Mouse (Mus musculus): ENCODE results near the gene Os9.
"Not testable (repeated sequence)": the region's sequence is repeated elsewhere in the genome, so short reads cannot be mapped to it uniquely, and the experiment has no call there.

Os9 gene

GRCm38 (mm10) chr10:127121066-127121477 is at the start of gene Os9:
Os9 (minus strand) TSS chr10:127121131.
- peak; percentile 97 for DNase-seq (ENCODE audit: low read depth)

GRCm38 (mm10) chr10:127170002-127170401 is 49.1 kb upstream of the Os9 start:
- peak; percentile 56 for DNase-seq (ENCODE audit: low read depth)

GRCm38 (mm10) chr10:127167614-127168192 is 46.8 kb upstream of the Os9 start:
- no peak for DNase-seq (ENCODE audit: low read depth)

GRCm38 (mm10) chr10:127166771-127167613 is 46.1 kb upstream of the Os9 start:
- peak; percentile 49 for DNase-seq (ENCODE audit: low read depth)

- peak; percentile 80 for DNase-seq (ENCODE audit: low read depth)
Measured at GRCm38 (mm10) chr10:127166404-127166715, 45.4 kb upstream of the Os9 start.

- peak; percentile 90 for DNase-seq (ENCODE audit: low read depth)
Measured at GRCm38 (mm10) chr10:127165654-127166403, 44.9 kb upstream of the Os9 start.

- DNase-seq (ENCODE audit: low read depth), result no peak
Measured at GRCm38 (mm10) chr10:127165354-127165653, 44.4 kb upstream of the Os9 start.

GRCm38 (mm10) chr10:127164631-127165353 is 43.9 kb upstream of the Os9 start, which contains the start of gene B4galnt1:
B4galnt1 (plus strand) TSS chr10:127165225.
- peak; percentile 94 for DNase-seq (ENCODE audit: low read depth)

GRCm38 (mm10) chr10:127164190-127164589 is 43.3 kb upstream of the Os9 start:
- no peak for DNase-seq (ENCODE audit: low read depth)

GRCm38 (mm10) chr10:127162771-127163261 is 41.9 kb upstream of the Os9 start:
- DNase-seq (ENCODE audit: low read depth), result peak; percentile 95

GRCm38 (mm10) chr10:127160728-127161127 is 39.8 kb upstream of the Os9 start:
- no peak for DNase-seq (ENCODE audit: low read depth)

GRCm38 (mm10) chr10:127160081-127160480 is 39.1 kb upstream of the Os9 start:
- DNase-seq (ENCODE audit: low read depth), result no peak

- no peak for DNase-seq (ENCODE audit: low read depth)
Measured at GRCm38 (mm10) chr10:127158471-127158870, 37.5 kb upstream of the Os9 start.

- DNase-seq (ENCODE audit: low read depth), result no peak
Measured at GRCm38 (mm10) chr10:127156511-127156910, 35.6 kb upstream of the Os9 start.

- DNase-seq (ENCODE audit: low read depth), result no peak
Measured at GRCm38 (mm10) chr10:127156089-127156488, 35.2 kb upstream of the Os9 start.

- DNase-seq (ENCODE audit: low read depth), result no peak
Measured at GRCm38 (mm10) chr10:127154652-127155051, 33.7 kb upstream of the Os9 start.

- DNase-seq (ENCODE audit: low read depth), result no peak
Measured at GRCm38 (mm10) chr10:127154241-127154640, 33.3 kb upstream of the Os9 start.

- no peak for DNase-seq (ENCODE audit: low read depth)
Measured at GRCm38 (mm10) chr10:127153323-127153722, 32.4 kb upstream of the Os9 start.

GRCm38 (mm10) chr10:127152556-127152955 is 31.6 kb upstream of the Os9 start:
- DNase-seq (ENCODE audit: low read depth), result not testable (repeated sequence)

GRCm38 (mm10) chr10:127151233-127151632 is 30.3 kb upstream of the Os9 start:
- DNase-seq (ENCODE audit: low read depth), result not testable (repeated sequence)

- peak; percentile 51 for DNase-seq (ENCODE audit: low read depth)
Measured at GRCm38 (mm10) chr10:127150471-127150872, 29.5 kb upstream of the Os9 start.

- DNase-seq (ENCODE audit: low read depth), result no peak
Measured at GRCm38 (mm10) chr10:127147135-127147534, 26.2 kb upstream of the Os9 start.
